ENCODE assay signal across 11 mouse cellular contexts in the genomic region with DNA sequence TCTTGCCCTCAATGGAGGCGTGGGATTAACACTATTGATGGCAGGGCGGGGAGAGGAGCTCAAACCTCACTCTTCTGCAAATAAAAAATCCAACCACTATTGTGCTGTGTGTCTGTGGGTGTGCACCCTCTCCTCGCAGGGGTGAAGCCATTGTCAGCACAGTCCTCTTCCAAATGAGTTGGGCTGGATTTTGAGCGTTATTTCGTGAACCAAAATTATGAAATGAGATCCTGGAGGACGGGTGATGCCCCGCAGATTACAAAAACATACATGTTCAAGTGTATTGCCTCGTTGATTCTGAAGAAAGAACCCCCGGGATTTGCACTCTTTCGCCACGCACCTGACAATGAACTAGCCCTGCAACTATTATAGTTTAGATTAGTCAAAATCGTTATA. TPM values are rescaled to one million over a fixed set of nuclear protein-coding genes. Genes with fewer than 3 reads are reported as not detected.
DNase-seq lines count a peak whose midpoint lies in the region; ATAC-seq lines count a peak whose summit lies in the region.
"Had no signal": no experiment of that assay in that cellular context is flagged by ENCODE, and none has a peak within 500 bp of the region (broad histone marks: within the 10 kb centered on the region; RNA-seq: fewer than 3 reads in every experiment).

No protein-coding gene starts in this region.

- ATAC-seq in neural tube, embryonic 11.5 days (ENCODE audit: insufficient read depth, low FRiP score, low TSS enrichment) = no peak
- ATAC-seq in limb, embryonic 11.5 days (ENCODE audit: insufficient number of reproducible peaks, low FRiP score, low TSS enrichment, low read depth) = no peak
- ATAC-seq in stomach, embryonic 16.5 days (ENCODE audit: insufficient read depth, low FRiP score) = no peak
- ATAC-seq: activated CD4-positive, CD25-positive, alpha-beta regulatory T cell, adult 4 months had no signal

- H3K27ac ChIP-seq in neural tube, embryonic 11.5 days (ENCODE audit: low read depth, low read length) = no peak overlapping the region
- no peak overlapping the region for H3K27ac ChIP-seq in limb, embryonic 11.5 days (replicated peaks; ENCODE audit: low read depth, low read length)
- H3K27ac ChIP-seq in stomach, embryonic 16.5 days (ENCODE audit: low read length) = no peak overlapping the region

- no peaks in the 10 kb centered on the region for H3K36me3 ChIP-seq in neural tube, embryonic 11.5 days (ENCODE audit: control insufficient read depth, insufficient read depth, low read length)
- no peaks in the 10 kb centered on the region for H3K36me3 ChIP-seq in limb, embryonic 11.5 days (ENCODE audit: control insufficient read depth, insufficient read depth, low read length)
- no peaks in the 10 kb centered on the region for H3K36me3 ChIP-seq in stomach, embryonic 16.5 days (ENCODE audit: control insufficient read depth, insufficient read depth, low read length)

- H3K27me3 ChIP-seq in neural tube, embryonic 11.5 days (ENCODE audit: control insufficient read depth, insufficient read depth, low read length) = peaks cover 80% of the 10 kb centered on the region
- peaks cover 71% of the 10 kb centered on the region for H3K27me3 ChIP-seq in limb, embryonic 11.5 days (ENCODE audit: control insufficient read depth, insufficient read depth, low read length)
- H3K27me3 ChIP-seq in stomach, embryonic 16.5 days (ENCODE audit: control insufficient read depth, insufficient read depth, low read length) = peaks cover 74% of the 10 kb centered on the region

- H3K9me3 ChIP-seq in neural tube, embryonic 11.5 days (ENCODE audit: control insufficient read depth, low read length) = no peaks in the 10 kb centered on the region
- H3K9me3 ChIP-seq in limb, embryonic 11.5 days (ENCODE audit: control insufficient read depth, low read length) = no peaks in the 10 kb centered on the region
- H3K9me3 ChIP-seq in stomach, embryonic 16.5 days (replicated peaks; ENCODE audit: control insufficient read depth, low read length) = no peaks in the 10 kb centered on the region

- DNase-seq in embryo, embryonic 10.5 days (ENCODE audit: low spot score) = peak; percentile 38
- DNase-seq in embryo, embryonic 10 days (ENCODE audit: low spot score) = no peak
- no peak for DNase-seq in neural tube, embryonic 11.5 days (ENCODE audit: low spot score)
- no peak for DNase-seq in neural tube, embryonic 10.5 days (ENCODE audit: extremely low spot score, low spot score)
- no peak for DNase-seq in limb, embryonic 11.5 days (ENCODE audit: low spot score)
- no peak for DNase-seq in left cerebral cortex, postnatal 36 days (ENCODE audit: low spot score in 2 of 2)
- DNase-seq in urinary bladder, postnatal 25 days (ENCODE audit: low spot score) = no peak
- DNase-seq: kidney, adult 11 months had no signal

- intact Hi-C loops in left cerebral cortex, postnatal 36 days (cut with DNase I) = no loop called here

- H3K4me3 ChIP-seq in neural tube, embryonic 11.5 days (ENCODE audit: low read depth, low read length) = 0 out of 2 replicates have a peak overlapping the region, but pooled peaks have one; percentile 4
- H3K4me3 ChIP-seq in limb, embryonic 11.5 days (ENCODE audit: low read depth, low read length) = peak overlapping the region; percentile 24
- H3K4me3 ChIP-seq in stomach, embryonic 16.5 days (replicated peaks; ENCODE audit: low read length) = peak overlapping the region; percentile 38; the same call in 1 of the 2 replicates

- H3K4me2 ChIP-seq in neural tube, embryonic 11.5 days (ENCODE audit: low read depth) = peak overlapping the region; percentile 19; the same call in 1 of the 2 replicates
- peak overlapping the region; percentile 3; the same call in 1 of the 2 replicates for H3K4me2 ChIP-seq in limb, embryonic 11.5 days (ENCODE audit: low read depth, severe bottlenecking)
- H3K4me2 ChIP-seq in stomach, embryonic 16.5 days (ENCODE audit: low read depth, low read length) = peak overlapping the region; percentile 52

- 21% methylated on average over 12 of the region's 12 CpGs for WGBS in neural tube, embryonic 11.5 days
- 19% methylated on average over 12 of the region's 12 CpGs for WGBS in limb, embryonic 11.5 days
- WGBS in stomach, embryonic 16.5 days = 22% methylated on average over 12 of the region's 12 CpGs

- no peak overlapping the region for H3K9ac ChIP-seq in neural tube, embryonic 11.5 days (ENCODE audit: low read length)
- H3K9ac ChIP-seq in limb, embryonic 11.5 days (ENCODE audit: low read length) = no peak overlapping the region
- no peak overlapping the region for H3K9ac ChIP-seq in stomach, embryonic 16.5 days (ENCODE audit: low read length)

- H3K4me1 ChIP-seq in neural tube, embryonic 11.5 days (ENCODE audit: control insufficient read depth, insufficient read depth, low read length) = peaks cover 16% of the 10 kb centered on the region
- peaks cover 25% of the 10 kb centered on the region for H3K4me1 ChIP-seq in limb, embryonic 11.5 days (ENCODE audit: control insufficient read depth, insufficient read depth, low read length)
- peaks cover 37% of the 10 kb centered on the region for H3K4me1 ChIP-seq in stomach, embryonic 16.5 days (ENCODE audit: control insufficient read depth, insufficient read depth, low read length)

RNA-seq across cellular contexts. Expression of a gene that starts 1.2 kb away (rescaled TPM):
- not detected in 2 replicates for polyA plus RNA-seq in neural tube, embryonic 11.5 days (2014; fragmentation: Nextera tagmentation; extraction: Ambion mirVana)
- polyA plus RNA-seq in limb, embryonic 11.5 days (2014; fragmentation: Nextera tagmentation; extraction: Ambion mirVana) = 0.13 TPM in 1 of 2 replicates, not detected in the other
- polyA plus RNA-seq in stomach, embryonic 16.5 days (2015; fragmentation: Nextera tagmentation; extraction: Ambion mirVana) = 0.66 and 1.1 TPM in 2 replicates
- total RNA-seq in left cerebral cortex, postnatal 36 days (2021) = not detected
- polyA plus RNA-seq: cortical plate, adult 2 months had no signal
